Mouse (Mus musculus) splenic B cell, adult 2 months (primary cell): ENCODE measurements around the gene Rnf43.

Experiments used
- DNase-seq: peaks from one replicate; pipeline ENCODE4 v3.0.0-alpha.2; 2011; ENCODE audit warnings: low read depth, low spot score
- H3K27me3 ChIP-seq: 2 replicates; pipeline ENCODE4 v1.6.1; 2012; ENCODE audit warnings: mild to moderate bottlenecking, low read length, moderate library complexity, mixed read lengths; ENCODE audit not compliant: control insufficient read depth, poor library complexity, insufficient read depth, severe bottlenecking
- H3K36me3 ChIP-seq: 2 replicates; pipeline ENCODE4 v1.6.1; 2012; ENCODE audit warnings: mild to moderate bottlenecking, low read length, moderate library complexity, mixed read lengths; ENCODE audit not compliant: control insufficient read depth, poor library complexity, insufficient read depth, severe bottlenecking

The Rnf43 gene

GRCm38 (mm10) chr11:87752307-87752706 is 89.8 kb downstream of the Rnf43 start:
- DNase-seq: no peak
- Histone ChIP-seq H3K36me3 (peaks cover 17% of the 10 kb centered on the region), H3K27me3 (no peaks in the 10 kb centered on the region)

- peak; percentile 23 for DNase-seq
- H3K36me3 ChIP-seq: peaks cover 25% of the 10 kb centered on the region
- no peaks in the 10 kb centered on the region for H3K27me3 ChIP-seq
Measured at GRCm38 (mm10) chr11:87753255-87753654, 90.7 kb downstream of the Rnf43 start.

GRCm38 (mm10) chr11:87753891-87754501 is 91.5 kb downstream of the Rnf43 start:
- peaks cover 27% of the 10 kb centered on the region for H3K36me3 ChIP-seq
- DNase-seq: peak; percentile 40
- H3K27me3 ChIP-seq: no peaks in the 10 kb centered on the region

- Histone ChIP-seq H3K36me3 (peaks cover 27% of the 10 kb centered on the region), H3K27me3 (no peaks in the 10 kb centered on the region)
- peak; percentile 93 for DNase-seq
Measured at GRCm38 (mm10) chr11:87754603-87755002, 92.1 kb downstream of the Rnf43 start.

GRCm38 (mm10) chr11:87755360-87756017 is 93.0 kb downstream of the Rnf43 start:
- H3K27me3 ChIP-seq: no peaks in the 10 kb centered on the region
- peak; percentile 100 for DNase-seq

GRCm38 (mm10) chr11:87756251-87756820 is 93.8 kb downstream of the Rnf43 start:
- peaks cover 27% of the 10 kb centered on the region for H3K36me3 ChIP-seq
- DNase-seq: peak; percentile 84
- H3K27me3 ChIP-seq: no peaks in the 10 kb centered on the region

More at GRCm38 (mm10) chr11:87755360-87756017, 93.0 kb downstream of the Rnf43 start:
- H3K36me3 ChIP-seq: peaks cover 27% of the 10 kb centered on the region

GRCm38 (mm10) chr11:87757001-87757954 is 94.8 kb downstream of the Rnf43 start:
- DNase-seq: peak; percentile 75
- H3K36me3 ChIP-seq: peaks cover 27% of the 10 kb centered on the region
- H3K27me3 ChIP-seq: no peaks in the 10 kb centered on the region

GRCm38 (mm10) chr11:87758161-87758911 is 95.8 kb downstream of the Rnf43 start:
- Histone ChIP-seq H3K27me3 (no peaks in the 10 kb centered on the region), H3K36me3 (peaks cover 27% of the 10 kb centered on the region)
- DNase-seq: peak; percentile 66

- peaks cover 27% of the 10 kb centered on the region for H3K36me3 ChIP-seq
- DNase-seq: peak; percentile 66
- H3K27me3 ChIP-seq: no peaks in the 10 kb centered on the region
Measured at GRCm38 (mm10) chr11:87758957-87759608, 96.6 kb downstream of the Rnf43 start.

GRCm38 (mm10) chr11:87759609-87760005 is 97.1 kb downstream of the Rnf43 start:
- DNase-seq: peak; percentile 86
- H3K36me3 ChIP-seq: peaks cover 27% of the 10 kb centered on the region
- no peaks in the 10 kb centered on the region; the same call in 1 of the 2 replicates for H3K27me3 ChIP-seq

GRCm38 (mm10) chr11:87760301-87761081 is 98.0 kb downstream of the Rnf43 start, which contains the start of gene Tspoap1:
TSS of gene Tspoap1 (plus strand) at chr11:87760541.
- peak; percentile 74 for DNase-seq

GRCm38 (mm10) chr11:87761181-87761721 is 98.7 kb downstream of the Rnf43 start:
- peaks cover 20% of the 10 kb centered on the region for H3K36me3 ChIP-seq
- no peaks in the 10 kb centered on the region; the same call in 1 of the 2 replicates for H3K27me3 ChIP-seq
- DNase-seq: peak; percentile 46

More at GRCm38 (mm10) chr11:87760301-87761081, 98.0 kb downstream of the Rnf43 start, which contains the start of gene Tspoap1:
- Histone ChIP-seq H3K36me3 (peaks cover 27% of the 10 kb centered on the region), H3K27me3 (no peaks in the 10 kb centered on the region; the same call in 1 of the 2 replicates)
